Mouse (Mus musculus) macrophage (primary cell): Measurements from ENCODE around the gene Lypd4. TPM values are rescaled to one million over a fixed set of nuclear protein-coding genes. Genes with fewer than 3 reads are reported as not detected.
"Not testable (repeated sequence)": the region's sequence is repeated elsewhere in the genome, so short reads cannot be mapped to it uniquely, and the experiment has no call there.

ENCODE experiments used
- H3K27ac ChIP-seq: fragments of 350-480 bp; formaldehyde crosslinking; 2 replicates; pipeline ENCODE4 v1.9.0; 2021
- H3K36me3 ChIP-seq: fragments of 350-480 bp; formaldehyde crosslinking; 2 replicates; pipeline ENCODE4 v1.9.0; 2021; ENCODE audit errors: inconsistent target
- H3K4me3 ChIP-seq: fragments of 350-480 bp; formaldehyde crosslinking; 2 replicates; pipeline ENCODE4 v1.9.0; 2021; ENCODE audit errors: inconsistent target
- H3K79me2 ChIP-seq: fragments of 350-480 bp; formaldehyde crosslinking; 2 replicates; pipeline ENCODE4 v1.9.0; 2021; ENCODE audit errors: inconsistent target
- WGBS: methylation state at CpG from one replicate; pipeline ENCODE4 v1.1.7; 2026; ENCODE audit warnings: inconsistent platforms; ENCODE audit not compliant: missing documents; 5-methylcytosine and 5-hydroxymethylcytosine counted together
- polyA plus RNA-seq: library from polyadenylated mRNA; stranded (reverse); fragments of 250-400 nt; gene quantifications from 3 replicates; pipeline ENCODE4 v1.2.4, GENCODE M21; 2018; ENCODE audit warnings: inconsistent platforms

Lypd4 gene
- polyA plus RNA-seq, 1 experiment from 2014 or later, result not detected

DNA sequence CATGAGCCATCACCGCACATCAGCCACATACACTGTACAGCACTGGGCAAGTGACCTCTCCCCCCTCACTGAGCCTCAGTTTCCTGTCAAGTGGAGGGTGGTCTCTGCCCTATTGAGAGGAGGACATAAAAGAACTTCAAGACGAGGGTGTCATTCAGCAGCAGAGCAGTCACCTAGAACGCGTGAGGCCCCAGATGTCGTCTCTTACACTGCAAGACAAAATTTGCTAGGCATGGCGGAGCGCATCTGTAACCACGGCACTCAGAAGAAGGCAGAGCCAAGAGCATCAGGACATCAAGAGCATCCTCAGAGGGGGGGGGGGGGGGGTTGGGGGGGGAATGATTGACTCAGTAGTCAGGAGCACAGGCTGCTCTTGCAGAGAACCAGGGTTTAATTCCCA, 26.5 kb upstream of the Lypd4 start:
- WGBS, result 97% methylated on average over 8 of the region's 8 CpGs
- Histone ChIP-seq H3K79me2 (no peaks in the 10 kb centered on the region), H3K36me3 (no peaks in the 10 kb centered on the region), H3K27ac (no peak overlapping the region), H3K4me3 (no peak overlapping the region)

GRCm38 (mm10) chr7:24895749-24896148, 26.0 kb upstream of the Lypd4 start:
- not testable (repeated sequence) for H3K27ac ChIP-seq, H3K79me2 ChIP-seq
- 100% methylated on average over 1 of the region's 2 CpGs for WGBS

GRCm38 (mm10) chr7:24892125-24892583, 22.4 kb upstream of the Lypd4 start:
- Histone ChIP-seq H3K4me3 (no peak overlapping the region), H3K27ac (no peak overlapping the region), H3K79me2 (peaks cover 10% of the 10 kb centered on the region), H3K36me3 (peaks cover 29% of the 10 kb centered on the region)
- 71% methylated on average over 2 of the region's 2 CpGs for WGBS

More at GRCm38 (mm10) chr7:24895749-24896148, 26.0 kb upstream of the Lypd4 start:
- not testable (repeated sequence) for H3K4me3 ChIP-seq, H3K36me3 ChIP-seq

DNA sequence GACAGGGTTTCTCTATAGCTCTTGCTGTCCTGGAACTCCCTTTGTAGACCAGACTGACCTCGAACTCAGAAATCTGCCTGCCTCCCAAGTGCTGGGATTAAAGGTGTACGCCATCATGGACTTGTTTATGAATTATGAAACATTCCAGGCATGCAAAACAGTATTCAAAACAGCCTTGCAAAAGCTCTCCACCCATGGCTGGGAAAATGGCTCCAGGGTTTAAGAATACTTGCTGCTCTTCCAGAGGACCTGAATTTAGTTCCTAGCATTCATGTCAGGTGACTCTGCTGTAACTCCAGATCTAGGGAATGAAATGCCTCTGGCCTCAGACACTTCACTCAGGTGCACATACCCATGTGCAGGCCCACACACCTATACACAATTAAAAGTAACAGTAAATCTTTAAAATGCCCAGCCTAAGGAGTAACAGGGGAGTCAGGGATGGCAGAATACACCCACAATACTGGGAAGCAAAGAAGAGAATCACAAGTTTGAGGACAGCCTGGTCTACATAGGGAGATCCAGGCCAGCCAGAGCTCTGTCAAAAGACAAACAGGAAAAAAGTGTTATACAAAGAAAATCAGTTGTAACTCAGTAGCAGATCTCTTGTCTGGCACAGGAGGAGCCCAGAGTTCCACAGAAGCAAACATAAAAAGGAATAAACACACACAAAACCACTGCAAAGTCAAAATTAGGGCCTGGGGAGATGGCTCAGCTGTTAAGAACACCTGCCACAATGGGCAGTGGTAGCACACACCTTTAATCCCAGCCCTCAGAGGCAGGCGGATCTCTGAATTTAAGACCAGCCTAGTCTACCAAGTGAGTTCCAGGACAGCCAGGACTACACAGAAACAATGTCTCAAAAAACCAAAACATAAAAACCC, 21.7 kb upstream of the Lypd4 start:
- H3K36me3 ChIP-seq, result peaks cover 35% of the 10 kb centered on the region
- peaks cover 16% of the 10 kb centered on the region for H3K79me2 ChIP-seq
- no peak overlapping the region for H3K27ac ChIP-seq
- H3K4me3 ChIP-seq, result no peak overlapping the region
- WGBS, result 93% methylated on average over 3 of the region's 3 CpGs

GRCm38 (mm10) chr7:24890281-24891216, 20.8 kb upstream of the Lypd4 start:
- Histone ChIP-seq H3K27ac (no peak overlapping the region), H3K4me3 (no peak overlapping the region), H3K36me3 (peaks cover 39% of the 10 kb centered on the region), H3K79me2 (peaks cover 26% of the 10 kb centered on the region)
- 35% methylated on average over 10 of the region's 10 CpGs for WGBS

DNA sequence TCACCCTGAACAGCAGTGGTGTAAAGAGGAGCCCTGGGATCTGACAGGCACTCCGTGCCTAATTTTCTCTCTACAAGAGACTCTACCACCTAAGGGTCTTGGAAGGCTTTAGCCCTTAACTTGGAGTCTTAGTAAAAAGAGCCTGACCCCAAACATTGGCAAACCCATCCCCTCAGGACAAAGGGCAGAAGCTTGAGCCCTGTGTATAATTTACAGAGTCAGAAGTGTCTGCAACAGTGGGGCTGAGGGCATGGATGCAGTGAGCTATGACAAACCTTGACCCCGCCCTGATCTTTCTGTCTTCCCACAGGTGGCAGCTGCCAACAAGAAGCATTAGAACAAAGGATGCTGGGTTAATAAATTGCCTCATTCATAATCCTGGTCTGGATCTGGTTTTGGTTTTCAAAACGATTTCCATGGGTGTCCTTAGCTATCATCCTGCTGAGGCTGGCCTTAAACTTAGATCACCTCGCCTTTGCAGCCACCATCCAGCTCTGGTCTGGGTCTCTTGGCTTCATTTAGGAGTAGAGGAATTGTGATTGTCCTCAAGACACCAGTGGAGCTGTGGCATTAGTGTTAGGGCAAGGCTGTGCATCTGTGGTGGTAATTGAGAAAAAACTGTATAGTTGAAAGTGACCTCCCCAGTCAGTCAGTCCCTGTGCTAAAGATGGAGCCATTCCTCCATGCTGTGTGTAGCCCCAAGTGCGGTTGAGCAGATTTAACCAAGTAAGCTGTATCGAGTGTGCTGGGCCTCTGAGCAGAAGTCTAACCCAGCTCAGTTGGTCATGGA, 19.9 kb upstream of the Lypd4 start:
- peaks cover 39% of the 10 kb centered on the region for H3K36me3 ChIP-seq
- no peak overlapping the region for H3K4me3 ChIP-seq
- peaks cover 35% of the 10 kb centered on the region for H3K79me2 ChIP-seq
- 83% methylated on average over 6 of the region's 6 CpGs for WGBS
- no peak overlapping the region for H3K27ac ChIP-seq

DNA sequence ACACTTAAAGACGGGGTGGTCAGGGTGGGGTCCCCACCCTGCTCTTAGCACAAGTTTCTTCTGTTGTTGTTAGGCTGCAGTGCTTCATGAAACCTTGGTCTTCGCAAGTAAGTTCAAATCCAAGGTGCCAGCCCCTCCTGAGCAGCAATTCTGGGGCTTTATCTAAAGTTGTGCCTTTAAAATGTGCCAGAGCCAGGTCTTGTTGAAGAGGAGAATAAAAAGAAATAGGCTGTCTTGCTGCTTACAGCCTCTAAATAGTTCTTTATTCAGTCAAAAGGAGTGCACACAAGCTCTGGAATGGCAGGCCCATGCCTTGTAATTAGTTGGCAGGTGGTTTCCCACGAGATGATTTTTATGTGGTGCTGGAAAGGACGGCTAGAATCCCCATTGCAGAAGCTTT, 17.4 kb upstream of the Lypd4 start:
- peaks cover 35% of the 10 kb centered on the region for H3K79me2 ChIP-seq
- WGBS, result 80% methylated on average over 4 of the region's 4 CpGs
- H3K4me3 ChIP-seq, result no peak overlapping the region
- peaks cover 39% of the 10 kb centered on the region for H3K36me3 ChIP-seq
- H3K27ac ChIP-seq, result no peak overlapping the region

- peaks cover 39% of the 10 kb centered on the region for H3K36me3 ChIP-seq
- H3K4me3 ChIP-seq, result peak overlapping the region; percentile 84
- H3K27ac ChIP-seq, result peak overlapping the region; percentile 72
- 37% methylated on average over 4 of the region's 4 CpGs for WGBS
- H3K79me2 ChIP-seq, result peaks cover 35% of the 10 kb centered on the region
These were observed 16.5 kb upstream of the Lypd4 start for GRCm38 (mm10) chr7:24886308-24886633.

GRCm38 (mm10) chr7:24885468-24886307, 15.9 kb upstream of the Lypd4 start:
- H3K27ac ChIP-seq, result peak overlapping the region; percentile 72
- peak overlapping the region; percentile 84 for H3K4me3 ChIP-seq
- peaks cover 35% of the 10 kb centered on the region for H3K79me2 ChIP-seq
- 8% methylated on average over 9 of the region's 12 CpGs for WGBS
- H3K36me3 ChIP-seq, result peaks cover 39% of the 10 kb centered on the region

- H3K79me2 ChIP-seq, result peaks cover 35% of the 10 kb centered on the region
- WGBS, result 0% methylated on average over 38 of the region's 47 CpGs
- H3K36me3 ChIP-seq, result peaks cover 36% of the 10 kb centered on the region
- peak overlapping the region; percentile 84 for H3K4me3 ChIP-seq
- H3K27ac ChIP-seq, result peak overlapping the region; percentile 72
These were observed 15.1 kb upstream of the Lypd4 start for GRCm38 (mm10) chr7:24884693-24885291.

- Histone ChIP-seq H3K36me3 (peaks cover 29% of the 10 kb centered on the region), H3K27ac (peak within 1 kb of the TSS; percentile 92), H3K4me3 (peak within 1 kb of the TSS; percentile 84), H3K79me2 (peaks cover 35% of the 10 kb centered on the region)
- under 1% methylated on average over 56 of the region's 57 CpGs for WGBS
These were observed 14.4 kb upstream of the Lypd4 start, which contains the start of gene Rps19 for GRCm38 (mm10) chr7:24883896-24884692. TSS of gene Rps19 (plus strand) at chr7:24884371.

- Histone ChIP-seq H3K79me2 (peaks cover 29% of the 10 kb centered on the region), H3K4me3 (no peak overlapping the region), H3K27ac (no peak overlapping the region), H3K36me3 (peaks cover 14% of the 10 kb centered on the region; the same call in 1 of the 2 replicates)
- WGBS, result 96% methylated on average over 9 of the region's 9 CpGs
These were observed 12.9 kb upstream of the Lypd4 start for GRCm38 (mm10) chr7:24882416-24883199.
